Mouse (Mus musculus) A20 (cell line): ENCODE data around the gene Tbc1d9b.
A peak's percentile ranks its signal among the peaks of the same experiment; 100 is the strongest.

Experiments
- DNase-seq: peaks from one replicate; pipeline ENCODE4 v3.0.0-alpha.2; 2011; ENCODE audit warnings: low read depth, low spot score

The Tbc1d9b gene

DNA sequence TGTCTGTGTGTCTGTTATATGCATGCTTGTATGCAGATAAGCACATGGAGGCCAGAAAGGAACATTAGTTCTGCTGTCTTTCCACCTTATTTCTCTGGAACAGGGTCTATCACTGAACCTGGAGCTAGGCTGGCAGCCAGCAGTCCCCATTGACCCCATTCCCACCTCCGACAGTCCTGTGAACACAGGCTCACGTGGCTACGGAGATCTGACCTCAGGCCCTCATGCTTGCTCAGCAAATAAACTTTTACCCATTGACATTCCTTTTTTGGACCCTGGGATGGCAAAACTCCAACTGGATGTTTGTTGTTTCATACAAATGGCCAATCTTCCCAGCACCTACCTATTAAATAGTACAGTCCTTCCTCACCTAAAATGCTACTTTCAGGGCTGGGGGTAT lies 45.2 kb downstream of the Tbc1d9b start:
- no peak for DNase-seq

DNA sequence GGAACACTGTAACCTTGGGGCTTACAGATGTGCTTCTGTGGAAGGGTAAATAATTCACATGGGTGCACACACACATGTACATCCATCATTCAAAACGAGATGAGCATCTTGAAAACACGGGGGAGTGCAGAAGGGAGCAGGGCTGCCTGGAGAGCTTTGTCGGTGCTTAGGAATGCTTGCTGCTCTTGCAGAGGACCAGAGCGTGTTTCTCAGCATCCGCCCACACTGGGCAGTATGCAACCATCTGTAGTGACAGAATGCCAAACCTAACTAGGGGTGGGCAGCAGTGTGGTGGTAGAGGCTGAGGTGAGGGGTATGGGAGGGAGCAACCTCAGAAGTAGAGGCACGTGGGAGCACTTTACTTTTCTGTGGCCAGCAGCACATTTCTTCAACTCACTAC lies 45.9 kb downstream of the Tbc1d9b start:
- no peak for DNase-seq

DNA sequence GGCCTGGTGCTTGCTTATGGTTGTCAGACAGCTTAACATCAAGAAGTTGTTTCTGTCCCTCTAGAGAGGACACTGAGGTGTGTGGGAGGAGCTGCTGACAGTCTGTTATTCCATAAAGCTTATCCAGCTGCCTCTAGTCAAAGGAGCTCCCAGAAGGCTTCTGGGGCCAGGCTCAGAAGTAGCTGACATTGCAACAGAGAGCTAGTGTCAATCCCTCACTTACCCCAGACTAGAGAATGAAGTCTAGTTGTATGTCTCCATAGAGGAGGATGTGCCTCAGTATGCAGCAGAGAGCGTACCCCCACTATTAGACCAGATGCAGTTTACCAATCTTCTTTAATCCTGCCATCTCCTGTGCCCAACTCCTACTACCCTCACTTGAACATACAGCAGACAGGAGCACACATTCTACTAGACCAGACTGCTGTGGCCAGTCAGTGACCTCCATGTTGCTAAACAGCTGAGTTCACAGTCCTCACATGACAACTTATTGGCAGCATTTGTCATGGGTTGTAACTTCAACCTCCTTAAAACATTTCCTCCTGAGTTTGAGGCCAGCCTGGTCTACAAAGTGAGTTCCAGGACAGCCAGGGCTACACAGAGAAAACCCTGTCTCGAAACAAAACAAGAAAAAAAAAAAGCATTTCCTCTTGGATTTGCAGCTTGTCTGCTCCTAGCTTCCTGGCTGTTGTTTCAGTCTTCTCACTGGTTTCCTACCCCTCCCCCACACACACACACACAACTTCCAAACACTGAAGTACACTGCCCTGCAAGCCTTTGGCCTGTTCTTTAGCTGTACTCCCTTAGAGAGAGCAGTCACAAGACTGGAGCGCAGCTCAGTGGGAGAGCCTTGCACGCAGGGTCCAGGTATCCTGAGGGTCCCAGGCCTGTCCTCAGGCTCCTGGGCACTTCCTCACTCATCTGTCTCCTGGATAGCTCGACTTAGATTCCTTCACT lies 47.6 kb downstream of the Tbc1d9b start:
- no peak for DNase-seq

DNA sequence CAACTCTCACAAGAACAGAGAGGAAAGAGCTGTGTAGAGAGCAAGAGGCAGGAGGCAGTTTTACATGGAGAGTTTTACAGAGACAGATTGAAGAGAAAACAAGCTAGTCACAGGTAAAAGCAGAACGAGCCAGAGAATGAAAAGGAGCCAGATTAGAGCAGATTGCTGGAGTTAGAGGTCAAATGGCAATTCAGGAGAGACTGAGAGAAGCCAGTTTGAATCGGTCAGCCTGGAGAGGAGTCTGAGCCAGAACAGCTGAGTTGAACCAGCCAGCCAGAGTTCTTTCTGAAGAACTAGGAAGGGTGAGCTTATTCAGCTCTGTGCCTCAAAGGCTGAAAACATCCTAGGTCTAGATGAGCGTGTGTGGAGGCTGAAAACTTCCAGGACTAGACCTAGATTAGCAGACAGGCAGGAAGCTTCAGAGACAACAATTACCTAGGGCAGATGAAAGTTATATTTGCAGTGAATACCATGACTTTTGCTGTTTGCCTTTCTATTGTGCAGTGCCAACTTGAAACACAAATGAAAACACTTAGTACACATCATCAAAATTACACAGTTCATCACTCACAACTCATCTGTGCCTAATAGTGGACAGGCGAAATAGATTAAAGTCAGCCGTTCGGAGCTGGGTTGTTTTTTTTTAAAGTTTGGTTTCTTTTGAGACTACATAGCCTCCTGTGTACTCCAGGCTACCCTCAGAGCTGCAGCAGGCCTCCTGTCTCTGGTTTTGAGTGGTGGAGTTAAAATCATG lies 49.5 kb downstream of the Tbc1d9b start:
- DNase-seq = no peak

DNA sequence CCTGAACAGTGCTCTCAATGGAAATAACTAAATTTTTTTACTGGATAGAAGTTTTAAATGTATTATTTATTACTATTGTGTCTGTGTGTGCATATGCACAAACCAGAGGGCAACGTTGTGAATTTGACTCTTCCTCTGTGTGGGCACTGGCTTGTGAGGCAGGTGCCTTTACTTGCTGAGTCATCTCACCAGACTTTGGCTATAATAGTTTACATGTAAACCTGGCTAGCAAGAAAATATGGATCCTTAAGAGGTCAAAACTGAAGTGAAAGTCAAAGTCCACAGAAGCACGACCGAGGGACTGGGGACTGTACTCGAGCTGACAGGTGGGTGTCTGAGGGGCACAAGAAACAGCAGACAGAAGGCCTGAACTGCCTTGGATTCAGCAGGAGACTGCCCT lies 51.5 kb downstream of the Tbc1d9b start:
- peak; percentile 87 for DNase-seq

DNA sequence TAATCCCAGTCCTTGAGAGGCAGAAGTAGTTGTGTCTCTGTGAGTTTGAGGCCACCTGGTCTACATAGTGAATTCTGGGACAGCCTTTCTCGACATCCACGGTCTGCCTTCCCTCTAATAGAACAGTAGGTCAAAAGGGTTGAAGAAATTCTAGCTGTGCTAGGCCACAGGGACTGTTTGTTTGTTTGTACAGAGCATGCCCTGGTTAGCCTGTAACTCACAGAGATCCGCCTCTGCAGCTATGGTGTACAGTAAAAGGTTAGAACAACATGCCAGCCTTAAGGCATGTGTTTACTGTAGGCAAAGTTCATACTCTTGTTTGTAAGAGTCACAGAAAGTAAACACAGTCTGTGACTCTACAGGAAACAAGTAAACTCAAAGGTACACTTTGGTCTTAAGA lies 53.6 kb downstream of the Tbc1d9b start:
- DNase-seq = no peak

DNA sequence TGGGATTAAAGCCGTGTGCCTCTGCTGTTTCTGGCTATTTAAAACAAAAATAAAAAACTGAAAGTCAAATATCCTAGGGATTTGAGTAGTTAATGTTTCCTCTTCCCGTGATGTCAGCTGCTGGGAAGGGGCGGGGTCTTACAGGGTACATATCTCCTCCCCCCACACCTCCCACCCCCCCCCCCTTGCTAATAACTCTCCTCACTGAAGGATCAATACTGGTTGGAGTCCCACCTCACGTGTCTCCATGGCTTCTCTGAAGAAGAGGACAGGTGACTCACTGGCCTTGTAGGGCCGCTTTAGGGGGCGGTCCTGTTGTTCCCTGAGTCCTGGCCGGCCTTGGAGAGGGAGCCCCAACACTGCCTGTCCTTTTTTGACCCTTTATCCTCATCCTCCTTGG lies 57.5 kb downstream of the Tbc1d9b start:
- DNase-seq = no peak

DNA sequence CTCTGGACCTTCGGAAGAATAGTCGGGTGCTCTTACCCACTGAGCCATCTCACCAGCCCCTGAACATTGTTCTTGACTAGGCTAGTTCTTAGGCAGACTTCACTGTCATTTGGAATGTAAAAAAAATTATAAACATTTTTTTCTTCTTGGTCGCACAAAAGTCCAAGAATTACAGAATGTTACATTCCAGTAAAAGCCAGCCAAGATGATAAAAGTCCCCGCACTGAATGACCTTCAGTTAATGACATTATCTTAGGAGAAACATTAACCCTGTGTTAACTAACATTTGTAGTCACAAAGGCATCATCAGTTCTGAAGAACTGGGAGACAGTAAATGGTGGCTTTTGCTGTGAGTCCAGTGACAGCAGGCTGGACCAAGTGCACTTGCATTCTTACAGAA lies 59.2 kb downstream of the Tbc1d9b start:
- DNase-seq = no peak

DNA sequence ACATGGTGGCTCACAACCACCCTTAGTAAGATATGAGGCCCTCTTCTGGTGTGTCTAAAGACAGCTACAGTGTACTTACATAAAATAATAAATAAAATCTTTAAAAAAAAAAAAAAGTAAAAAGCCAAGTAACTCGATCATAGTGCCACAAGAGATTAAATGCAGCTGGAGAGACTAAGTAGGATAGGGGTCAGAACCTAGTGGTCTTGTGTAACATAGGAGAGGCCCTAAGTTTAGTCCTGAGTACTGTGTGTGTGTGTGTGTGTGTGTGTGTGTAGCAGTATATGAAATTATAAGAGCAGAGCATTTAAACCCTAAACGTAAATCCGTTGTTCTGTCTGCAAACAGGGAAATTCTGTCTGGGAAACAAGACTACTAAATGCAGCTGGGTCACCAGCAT lies 61.1 kb downstream of the Tbc1d9b start:
- DNase-seq = no peak

DNA sequence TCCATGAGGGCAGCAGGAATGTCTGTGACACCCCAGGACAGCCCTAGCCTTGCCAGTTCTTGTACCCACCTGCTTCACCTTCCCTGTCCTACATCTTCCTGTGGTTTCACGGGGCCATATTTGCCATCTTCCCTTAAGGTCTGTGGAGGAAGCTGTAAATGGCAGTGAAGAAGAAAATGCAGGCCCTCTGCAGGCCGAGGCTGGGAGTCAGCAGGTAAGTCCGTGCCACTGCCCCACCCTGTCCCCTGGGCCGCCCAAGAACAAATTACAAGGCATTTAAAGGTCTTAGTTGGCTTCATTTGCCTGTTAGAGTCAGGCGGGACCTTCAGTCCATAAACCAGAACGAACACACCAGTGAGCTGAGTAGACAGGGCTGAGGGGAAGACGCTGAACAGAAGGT lies 62.9 kb downstream of the Tbc1d9b start:
- no peak for DNase-seq

DNA sequence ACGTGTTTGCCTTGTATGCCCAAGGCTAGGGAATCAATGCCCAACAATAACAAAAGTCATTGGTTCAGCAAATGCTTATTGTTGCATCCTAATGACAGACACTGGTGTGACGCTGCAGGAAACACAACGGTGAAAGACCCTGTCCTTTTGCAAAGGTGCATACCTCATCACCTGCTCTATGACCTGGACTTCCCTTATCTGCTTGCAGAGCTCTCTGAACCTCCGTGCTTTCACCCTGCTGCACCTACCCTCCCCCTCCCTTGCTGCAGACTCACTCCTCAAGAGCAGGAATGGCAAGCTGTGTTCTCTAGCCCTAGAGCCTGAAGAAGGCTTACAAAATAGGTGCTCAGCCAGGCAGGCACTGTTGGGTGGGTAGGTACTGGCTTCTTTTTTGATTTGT lies 63.6 kb downstream of the Tbc1d9b start:
- DNase-seq = no peak

DNA sequence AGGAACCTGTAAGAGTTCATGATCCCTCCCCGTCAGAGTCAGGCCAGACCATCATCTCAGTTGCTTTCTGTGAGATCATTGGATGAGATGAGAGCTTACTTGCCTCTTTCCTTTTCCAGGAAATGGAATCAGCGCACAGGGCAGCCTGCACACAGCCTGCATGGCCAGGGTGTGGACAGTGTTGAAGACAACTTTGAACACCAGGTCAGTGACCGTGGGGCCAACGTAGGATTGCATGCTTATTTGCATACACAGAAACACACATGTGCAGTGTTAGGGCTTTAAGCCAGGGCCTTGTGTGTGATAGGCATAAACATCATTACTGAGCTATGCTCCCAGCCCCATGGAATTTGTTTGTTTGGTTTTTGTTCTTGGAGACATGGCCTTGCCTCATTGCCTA lies 66.3 kb downstream of the Tbc1d9b start:
- no peak for DNase-seq

DNA sequence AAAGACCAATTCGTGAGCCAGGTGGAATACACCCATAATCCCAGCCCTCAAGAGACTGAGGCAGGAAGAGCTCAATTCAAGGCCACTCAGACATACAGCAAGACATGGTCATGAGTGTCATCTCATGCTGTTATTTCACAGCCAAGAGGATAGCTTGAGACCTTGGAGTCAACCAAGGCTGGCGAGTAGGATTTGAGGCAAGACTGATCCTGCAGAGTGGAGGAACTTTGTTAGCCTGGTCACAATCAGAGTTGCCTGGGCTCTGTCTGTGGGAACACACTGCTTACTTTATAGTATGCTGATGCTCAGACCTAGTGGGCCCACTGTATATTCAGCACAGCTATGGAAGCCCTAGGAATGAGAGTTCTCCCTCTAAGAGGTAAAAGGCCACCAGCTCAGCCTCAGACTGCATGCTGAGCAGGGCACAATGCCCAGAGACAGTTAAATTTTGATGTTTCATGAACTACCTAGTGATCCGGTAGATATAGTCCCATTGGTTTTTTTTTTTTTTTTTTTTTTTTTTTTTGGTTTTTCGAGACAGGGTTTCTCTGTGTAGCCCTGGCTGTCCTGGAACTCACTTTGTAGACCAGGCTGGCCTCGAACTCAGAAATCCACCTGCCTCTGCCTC lies 67.1 kb downstream of the Tbc1d9b start:
- DNase-seq = no peak

DNA sequence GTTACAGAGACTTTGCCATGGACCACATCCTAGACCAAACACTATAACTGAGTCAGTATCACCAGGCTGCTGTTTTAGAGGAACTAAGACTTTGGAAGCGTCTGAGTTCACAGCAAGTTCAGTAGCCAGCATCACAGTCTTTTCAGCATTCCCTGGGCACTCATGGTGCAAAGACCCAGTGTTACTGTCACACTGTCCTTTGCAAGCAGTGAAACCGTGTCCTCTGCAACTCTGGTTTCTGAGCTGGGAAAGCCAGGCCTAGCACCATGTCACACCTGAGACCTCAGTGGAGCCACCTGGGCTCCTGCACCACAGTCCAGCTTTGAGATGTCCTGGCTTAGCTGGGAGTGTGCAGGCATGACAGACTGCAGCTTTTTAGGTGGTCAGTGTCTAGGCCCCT lies 67.7 kb downstream of the Tbc1d9b start:
- DNase-seq = no peak

DNA sequence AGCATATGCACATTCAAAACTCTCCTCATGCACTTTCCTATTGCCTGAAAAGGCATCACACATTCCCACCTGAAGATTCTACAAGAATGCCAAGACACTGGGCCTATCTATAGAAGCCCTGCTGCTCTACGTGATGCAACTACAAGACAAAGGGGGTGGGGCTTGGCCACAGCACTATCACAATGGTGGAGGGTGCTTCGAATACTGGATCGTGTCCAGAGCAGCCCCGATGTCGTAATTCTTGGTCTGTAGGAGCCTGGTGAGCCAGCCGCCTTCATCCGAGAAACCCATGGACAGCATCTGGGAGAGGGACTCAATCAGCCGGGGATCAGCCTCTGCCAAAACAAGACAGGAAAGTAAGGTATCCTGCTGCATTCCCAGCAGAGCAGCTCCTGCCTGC lies 69.4 kb downstream of the Tbc1d9b start:
- DNase-seq = no peak

DNA sequence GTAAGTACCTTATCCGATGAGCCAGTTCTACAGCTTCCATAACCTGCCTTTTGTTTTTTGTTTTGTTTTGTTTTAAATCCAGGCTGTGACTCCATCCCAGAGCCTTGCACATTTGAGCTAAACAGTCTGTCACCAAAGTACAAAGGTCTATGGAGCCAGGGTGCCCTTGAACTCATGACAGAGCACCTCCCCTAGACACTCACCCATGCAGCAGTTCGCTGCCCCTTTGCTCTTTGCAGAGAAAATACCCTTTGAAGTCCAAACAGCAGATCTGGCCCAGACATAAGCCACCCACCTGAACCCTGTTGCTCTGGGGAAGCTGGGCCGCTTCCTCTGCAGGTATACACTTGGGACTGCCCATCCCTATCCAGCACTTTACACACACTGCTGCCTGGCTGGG lies 70.4 kb downstream of the Tbc1d9b start:
- no peak for DNase-seq

DNA sequence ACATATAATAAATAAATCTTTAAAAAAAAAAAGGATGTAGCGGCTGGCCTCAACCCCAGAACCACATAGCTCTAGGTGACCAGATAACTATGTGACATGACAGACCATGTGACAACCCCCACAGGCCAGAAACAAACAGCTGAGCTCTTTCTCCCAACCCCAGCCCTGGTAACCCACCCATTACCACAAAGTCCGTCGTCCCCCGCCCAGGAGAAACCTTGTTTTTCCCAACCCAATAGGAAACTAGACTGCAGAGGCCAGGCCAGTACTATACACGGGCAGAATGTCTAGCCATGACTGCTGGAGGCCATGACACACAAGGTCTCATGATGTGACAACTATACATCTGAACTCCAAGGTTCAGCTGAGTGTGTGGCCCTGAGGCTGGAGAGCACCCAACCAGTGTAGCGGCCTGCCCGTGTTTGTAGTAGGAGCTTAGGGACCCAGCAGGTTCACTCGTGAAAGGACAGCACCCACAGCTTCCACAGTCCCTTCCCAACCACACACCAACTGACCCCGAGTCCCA lies 72.2 kb downstream of the Tbc1d9b start:
- DNase-seq = no peak

DNA sequence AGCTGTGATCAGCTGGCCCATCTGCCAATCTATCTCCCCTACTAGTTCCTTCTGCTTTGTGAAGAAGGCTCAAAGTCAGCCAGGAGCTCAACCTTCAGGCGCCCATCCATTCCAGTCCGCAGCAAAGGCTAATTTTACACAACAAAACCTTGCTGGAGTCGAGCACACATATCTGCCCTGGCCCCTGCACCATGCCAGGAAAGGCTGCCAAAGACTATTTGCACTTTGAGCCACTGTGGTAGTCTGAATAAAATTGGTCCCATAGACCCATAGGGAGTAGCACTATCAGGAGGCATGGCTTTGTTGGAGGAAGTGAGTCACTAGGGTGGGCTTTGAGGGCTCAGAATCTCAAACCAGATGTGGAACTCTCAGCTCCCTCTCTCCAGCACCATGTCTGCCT lies 74.2 kb downstream of the Tbc1d9b start:
- no peak for DNase-seq

DNA sequence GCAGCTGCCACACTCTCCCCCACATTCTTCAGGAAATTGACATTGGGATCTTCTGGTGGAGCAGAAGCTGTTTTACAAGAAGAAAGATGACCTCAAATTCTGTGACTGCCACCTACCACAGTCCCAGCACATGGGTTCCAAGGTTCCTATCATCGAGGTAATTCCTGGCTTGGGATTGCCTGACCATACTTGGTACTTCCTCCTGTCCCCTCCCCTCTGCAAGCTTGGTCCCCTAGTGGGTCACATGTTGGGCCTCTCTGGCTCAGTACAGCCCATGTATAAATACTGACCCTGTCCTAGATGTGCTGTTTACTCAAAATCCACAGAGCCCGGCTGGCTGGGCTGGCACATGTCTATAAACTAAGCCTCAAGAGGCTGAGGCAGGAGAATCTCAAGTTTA lies 74.8 kb downstream of the Tbc1d9b start:
- DNase-seq = no peak

DNA sequence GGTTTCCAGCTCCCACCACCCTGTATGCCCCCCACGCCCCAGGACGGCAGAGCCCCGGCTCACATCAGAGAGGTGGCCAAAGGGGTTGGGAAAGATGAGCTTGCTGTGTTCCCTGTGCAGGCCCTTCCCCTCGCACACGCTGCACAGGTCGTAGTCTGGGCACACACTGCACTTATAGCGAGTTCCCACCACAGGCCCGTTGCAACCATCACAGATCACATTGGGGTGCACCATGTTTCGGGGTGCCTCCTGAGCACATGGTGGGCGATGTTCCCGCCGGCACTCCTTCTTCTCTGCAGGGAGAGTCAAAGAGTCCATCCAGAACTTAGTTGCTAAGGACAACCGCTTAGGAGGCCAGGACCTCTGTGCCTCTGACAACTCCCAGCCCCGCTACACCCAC lies 76.1 kb downstream of the Tbc1d9b start:
- DNase-seq = no peak

DNA sequence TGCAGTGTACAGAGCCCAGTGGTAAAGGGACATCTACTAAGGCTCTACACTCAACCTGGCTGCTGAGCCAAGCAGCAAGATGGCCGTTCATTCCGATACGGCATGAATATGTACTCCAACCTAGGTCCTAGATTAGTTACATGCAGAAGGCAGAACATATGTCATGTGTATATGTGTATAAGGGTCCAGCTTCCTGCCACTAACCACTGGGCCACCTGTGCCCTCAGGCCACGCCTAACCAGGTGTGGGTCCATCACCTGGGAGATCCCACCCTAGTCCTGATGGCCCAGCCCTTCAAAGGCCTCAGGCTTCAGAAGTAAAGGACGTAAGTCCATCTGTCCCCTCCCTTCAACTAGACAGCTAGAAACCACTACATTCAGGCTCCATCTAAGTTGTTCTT lies 76.8 kb downstream of the Tbc1d9b start:
- no peak for DNase-seq

DNA sequence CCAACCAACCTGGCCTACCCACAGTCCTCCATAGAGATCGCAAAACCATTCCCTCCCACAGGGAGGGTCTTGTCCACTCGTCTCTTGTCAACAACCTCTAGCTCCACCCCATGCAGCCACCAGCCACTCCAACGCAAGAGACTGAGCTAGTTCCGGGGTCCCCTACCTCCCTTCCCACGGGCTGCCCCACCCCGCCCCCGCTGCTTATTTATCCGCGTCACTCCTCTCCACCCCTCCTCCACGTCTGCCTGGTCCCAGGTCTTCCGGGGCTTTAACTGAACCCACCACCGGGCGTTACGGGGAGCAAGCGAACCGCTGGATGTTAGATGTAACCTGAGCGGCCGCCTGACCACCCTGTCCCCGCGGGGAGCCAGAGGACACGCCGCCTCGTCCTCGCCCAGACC lies 78.9 kb downstream of the Tbc1d9b start:
- peak; percentile 97 for DNase-seq
